19 mouse cellular contexts compared by ENCODE assay signal in the genomic region with DNA sequence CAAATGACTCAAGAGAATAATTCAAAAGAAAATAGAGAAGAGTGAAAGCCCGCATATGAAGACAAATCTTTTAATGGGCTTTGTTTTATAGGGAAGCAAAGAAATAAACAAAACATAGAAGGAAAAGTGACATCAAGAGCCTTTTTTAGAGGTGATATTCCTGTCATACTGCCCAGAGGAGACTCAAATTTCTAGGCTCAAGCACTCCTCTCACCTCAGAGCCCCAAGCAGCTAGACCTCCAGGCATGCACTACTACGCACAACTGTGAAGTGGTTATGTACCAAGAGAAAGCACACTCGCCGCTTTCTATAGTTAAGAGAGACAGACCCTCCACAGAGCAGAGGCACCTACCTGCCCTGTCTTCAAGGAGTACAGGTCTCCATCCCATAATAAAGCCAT.
"Had no signal": no experiment of that assay in that cellular context is flagged by ENCODE, and none has a peak within 500 bp of the region (broad histone marks: within the 10 kb centered on the region; RNA-seq: fewer than 3 reads in every experiment).

No protein-coding gene starts in this region.

- H3K4me3 ChIP-seq: liver, embryonic 15.5 days; lung, embryonic 15.5 days; midbrain, embryonic 10.5 days; midbrain, embryonic 12.5 days; myocyte; neural tube, embryonic 13.5 days had no signal

- H3K27ac ChIP-seq: liver, embryonic 15.5 days; lung, embryonic 15.5 days; macrophage; midbrain, embryonic 10.5 days; midbrain, embryonic 12.5 days; neural tube, embryonic 13.5 days had no signal

- H3K9me3 ChIP-seq: liver, embryonic 15.5 days; lung, embryonic 15.5 days; midbrain, embryonic 10.5 days; midbrain, embryonic 12.5 days; neural tube, embryonic 13.5 days had no signal

- H3K4me2 ChIP-seq: liver, embryonic 15.5 days; lung, embryonic 15.5 days; midbrain, embryonic 12.5 days; neural tube, embryonic 13.5 days had no signal

- H3K27me3 ChIP-seq: liver, embryonic 15.5 days; lung, embryonic 15.5 days; midbrain, embryonic 12.5 days; neural tube, embryonic 13.5 days had no signal

- DNase-seq: liver, postnatal 0 days; lung, adult 2 months; lung, postnatal 14 days; lung, postnatal 36 days; midbrain, embryonic 14.5 days; right cerebral cortex, postnatal 14 days; spleen, adult 18-20 months; thymus, adult 2 months; thymus, postnatal 25 days; thymus, postnatal 4 days had no signal

- H3K4me1 ChIP-seq: midbrain, embryonic 10.5 days; midbrain, embryonic 12.5 days; neural tube, embryonic 13.5 days had no signal

- H3K9ac ChIP-seq: liver, embryonic 15.5 days; liver, postnatal 0 days; lung, embryonic 15.5 days; midbrain, embryonic 12.5 days; neural tube, embryonic 13.5 days had no signal

- H3K36me3 ChIP-seq: liver, embryonic 15.5 days; lung, embryonic 15.5 days; midbrain, embryonic 10.5 days; midbrain, embryonic 12.5 days; neural tube, embryonic 13.5 days had no signal

- ATAC-seq: liver, postnatal 0 days; lung, postnatal 0 days; midbrain, embryonic 16.5 days had no signal
